Mouse (Mus musculus) gastrocnemius, postnatal 25 days (tissue): ENCODE measurements around the gene Wnt10b. TPM values are rescaled to one million over a fixed set of nuclear protein-coding genes. Genes with fewer than 3 reads are reported as not detected.

Experiments
- DNase-seq: peaks from one replicate; pipeline ENCODE4 v3.0.0; 2022
- total RNA-seq, 2 experiments: library from RNA; stranded (reverse); gene quantifications; 1 replicate in 1 of 2; 2 replicates in 1 of 2; pipeline ENCODE4 v1.2.3; 2021

Gene Wnt10b
- total RNA-seq, 2 experiments from 2014 or later = 0.79 to 1.7 TPM

GRCm38 (mm10) chr15:98729791-98730545 is 48.0 kb downstream of the Wnt10b start:
- no peak for DNase-seq

GRCm38 (mm10) chr15:98728366-98728765 is 49.6 kb downstream of the Wnt10b start:
- no peak for DNase-seq

GRCm38 (mm10) chr15:98727443-98728321 is 50.3 kb downstream of the Wnt10b start, which contains the start of gene Fkbp11:
Gene Fkbp11 (minus strand): TSS chr15:98728198.
- DNase-seq = peak; percentile 58

GRCm38 (mm10) chr15:98726746-98727145 is 51.2 kb downstream of the Wnt10b start:
- DNase-seq = no peak

- DNase-seq = no peak
These were observed 51.9 kb downstream of the Wnt10b start for GRCm38 (mm10) chr15:98726079-98726478.

GRCm38 (mm10) chr15:98724441-98724840 is 53.5 kb downstream of the Wnt10b start:
- no peak for DNase-seq

GRCm38 (mm10) chr15:98722854-98723253 is 55.1 kb downstream of the Wnt10b start:
- DNase-seq = no peak

GRCm38 (mm10) chr15:98722191-98722590 is 55.8 kb downstream of the Wnt10b start:
- no peak for DNase-seq

Other genes starting within 250 kb of the Wnt10b start
- gene Kansl2, start 243.9 kb downstream of the Wnt10b start, total RNA-seq = 10 to 100 TPM; 55.8 to 57.9 TPM
- gene Ccnt1, start 207.2 kb downstream of the Wnt10b start, total RNA-seq = 10 to 100 TPM; 17.3 to 21.1 TPM
- gene 4930415O20Rik, start 207.1 kb downstream of the Wnt10b start, total RNA-seq = under 1 TPM in 1 of 2 experiments, not detected in 1; 0.74 TPM
- 10 to 100 TPM; 19.0 to 32.3 TPM for gene Adcy6, start 168.1 kb downstream of the Wnt10b start, total RNA-seq
- gene Cacnb3, start 147.3 kb downstream of the Wnt10b start, total RNA-seq = 1 to 10 TPM; 3.4 to 4.1 TPM
- gene Ddx23, start 115.3 kb downstream of the Wnt10b start, total RNA-seq = 10 to 100 TPM; 53.1 to 56.8 TPM
- 1 to 10 TPM in 1 of 2 experiments, under 1 TPM in 1; 0.40 to 1.0 TPM for gene Rnd1, start 100.7 kb downstream of the Wnt10b start, total RNA-seq
- gene Ccdc65, start 69.9 kb downstream of the Wnt10b start, total RNA-seq = not detected
- gene Fkbp11, start 50.0 kb downstream of the Wnt10b start, total RNA-seq = 1 to 10 TPM; 2.7 to 3.5 TPM
- gene Arf3, start 14.9 kb downstream of the Wnt10b start, total RNA-seq = 10 to 100 TPM in 1 of 2 experiments, 1 to 10 TPM in 1; 8.3 to 10.4 TPM
- not detected for gene Wnt1, start 11.7 kb upstream of the Wnt10b start, total RNA-seq
- under 1 TPM; 0.38 to 0.74 TPM for gene Ddn, start 31.3 kb upstream of the Wnt10b start, total RNA-seq
- gene Prkag1, start 53.4 kb upstream of the Wnt10b start, total RNA-seq = 10 to 100 TPM; 43.6 to 43.9 TPM
- gene Kmt2d, start 93.1 kb upstream of the Wnt10b start, total RNA-seq = 10 to 100 TPM; 36.6 to 43.5 TPM
- gene Rhebl1, start 116.4 kb upstream of the Wnt10b start, total RNA-seq = 1 to 10 TPM; 2.5 to 2.9 TPM
- 1 to 10 TPM; 1.2 to 2.3 TPM for gene Dhh, start 120.4 kb upstream of the Wnt10b start, total RNA-seq
- 1 to 10 TPM; 6.1 to 6.6 TPM for gene Lmbr1l, start 140.1 kb upstream of the Wnt10b start, total RNA-seq
- gene Tuba1b, start 156.4 kb upstream of the Wnt10b start, total RNA-seq = 10 to 100 TPM; 36.4 to 44.5 TPM
- not detected for gene Gm49450, start 175.4 kb upstream of the Wnt10b start, total RNA-seq
- 10 to 100 TPM; 43.5 to 52.6 TPM for gene Tuba1a, start 175.6 kb upstream of the Wnt10b start, total RNA-seq